Mouse (Mus musculus) cerebellum, adult 2 months (tissue): ENCODE results near the gene Rdh13.

Experiments
- CTCF ChIP-seq: fragments of 200-500 bp; IDR thresholded peaks from 2 replicates; pipeline ENCODE4 v1.5.1; 2011; ENCODE audit warnings: low read depth, mild to moderate bottlenecking, control low read depth, low read length, moderate library complexity, borderline replicate concordance; ENCODE audit not compliant: insufficient read depth
- POLR2A ChIP-seq: fragments of 200-500 bp; IDR thresholded peaks from 2 replicates; pipeline ENCODE4 v1.6.1; 2011; ENCODE audit warnings: low read length, control low read depth, borderline replicate concordance; ENCODE audit not compliant: insufficient read depth

DNA sequence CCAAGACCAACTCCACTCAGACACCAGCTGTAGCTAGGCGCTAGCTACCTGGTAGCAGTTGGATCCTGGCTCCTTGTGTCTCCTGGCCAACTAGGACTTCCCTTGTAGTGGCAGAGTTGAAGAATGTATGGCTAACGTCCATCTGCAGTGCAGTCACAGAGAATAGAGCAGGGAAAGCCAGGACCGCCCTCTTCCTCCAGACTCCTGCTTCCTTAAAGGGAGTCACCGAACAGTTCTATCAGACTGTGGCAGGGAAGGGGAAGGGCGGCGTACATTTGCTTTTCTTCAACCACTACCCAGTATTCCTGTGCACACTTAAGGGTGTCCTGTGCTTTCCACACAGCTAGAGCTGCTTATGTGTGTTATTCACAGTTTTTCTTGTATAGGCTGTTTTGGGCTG, 45.9 kb upstream of the Rdh13 start:
- TF ChIP-seq CTCF, result no peak
- no peak for TF ChIP-seq POLR2A
